Mouse (Mus musculus) liver, embryonic 13.5 days (tissue): ENCODE results near the gene Glud1. TPM values are rescaled to one million over a fixed set of nuclear protein-coding genes. Genes with fewer than 3 reads are reported as not detected.
"Not testable (repeated sequence)": the region's sequence is repeated elsewhere in the genome, so short reads cannot be mapped to it uniquely, and the experiment has no call there.

Experiments
- ATAC-seq: fragments of 200-750 bp; cut with Nextera tagmentation; 2 replicates; pipeline ENCODE4 v1.8.0; 2017; ENCODE audit warnings: low read depth, mild to moderate bottlenecking, moderate number of reproducible peaks, moderate library complexity
- DNase-seq: peaks from one replicate; pipeline ENCODE4 v3.0.0; 2022
- H3K27ac ChIP-seq: fragments of 300-500 bp; sonication (generic); 2 replicates; pipeline ENCODE4 v1.5.1; 2015; ENCODE audit warnings: moderate library complexity, mild to moderate bottlenecking, inconsistent platforms
- H3K27me3 ChIP-seq: fragments of 300-500 bp; sonication (generic); 2 replicates; pipeline ENCODE4 v1.6.1; 2015; ENCODE audit warnings: mild to moderate bottlenecking, inconsistent platforms
- H3K36me3 ChIP-seq: fragments of 300-500 bp; sonication (generic); 2 replicates; pipeline ENCODE4 v1.6.1; 2015; ENCODE audit warnings: mild to moderate bottlenecking, inconsistent platforms
- H3K4me1 ChIP-seq: fragments of 300-500 bp; sonication (generic); replicated peaks from 2 replicates; pipeline ENCODE4 v1.6.1; 2015; ENCODE audit warnings: inconsistent platforms
- H3K4me2 ChIP-seq: fragments of 300-500 bp; sonication (generic); 2 replicates; pipeline ENCODE4 v1.6.1; 2015; ENCODE audit warnings: inconsistent platforms, mild to moderate bottlenecking, moderate library complexity
- H3K4me3 ChIP-seq: fragments of 300-500 bp; sonication (generic); replicated peaks from 2 replicates; pipeline ENCODE4 v1.5.1; 2015; ENCODE audit warnings: mild to moderate bottlenecking, inconsistent platforms
- H3K9ac ChIP-seq: fragments of 300-500 bp; sonication (generic); 2 replicates; pipeline ENCODE4 v1.6.1; 2015; ENCODE audit warnings: mild to moderate bottlenecking, inconsistent platforms
- H3K9me3 ChIP-seq: fragments of 300-500 bp; sonication (generic); replicated peaks from 2 replicates; pipeline ENCODE4 v1.6.1; 2016; ENCODE audit warnings: inconsistent platforms
- WGBS: fragments of 180-500 bp; shearing (Covaris S2); methylation state at CpG from one replicate; pipeline ENCODE4 v1.1.7; 2015; ENCODE audit not compliant: insufficient replicate concordance; 5-methylcytosine and 5-hydroxymethylcytosine counted together
- polyA plus RNA-seq: library from polyadenylated mRNA; unstranded; fragments of >200 nt; fragmentation: Nextera tagmentation; extraction: Ambion mirVana; gene quantifications from 2 replicates; pipeline ENCODE4 v1.2.1, GENCODE M21; 2015

The Glud1 gene
- polyA plus RNA-seq, 1 experiment from 2014 or later: 127 TPM

GRCm38 (mm10) chr14:34353326-34353725 is 42.8 kb downstream of the Glud1 start:
- Histone ChIP-seq H3K9me3 (no peaks in the 10 kb centered on the region), H3K27ac (no peak overlapping the region), H3K36me3 (no peaks in the 10 kb centered on the region), H3K4me3 (no peak overlapping the region), H3K4me1 (peaks cover 20% of the 10 kb centered on the region), H3K9ac (no peak overlapping the region), H3K4me2 (no peak overlapping the region), H3K27me3 (no peaks in the 10 kb centered on the region)
- 75% methylated on average over 3 of the region's 3 CpGs for WGBS
- no peak for DNase-seq
- ATAC-seq: no peak

GRCm38 (mm10) chr14:34354456-34354855 is 43.9 kb downstream of the Glud1 start:
- Histone ChIP-seq H3K9ac (no peak overlapping the region), H3K27me3 (no peaks in the 10 kb centered on the region), H3K36me3 (no peaks in the 10 kb centered on the region), H3K4me3 (no peak overlapping the region), H3K4me1 (peaks cover 20% of the 10 kb centered on the region), H3K27ac (no peak overlapping the region), H3K9me3 (no peaks in the 10 kb centered on the region), H3K4me2 (no peak overlapping the region)
- WGBS: 58% methylated on average over 4 of the region's 4 CpGs
- DNase-seq (no peak), ATAC-seq (no peak)

- Histone ChIP-seq H3K27ac (no peak within 1 kb of the TSS), H3K9ac (no peak within 1 kb of the TSS), H3K27me3 (no peaks in the 10 kb centered on the region), H3K4me2 (no peak within 1 kb of the TSS), H3K4me1 (peaks cover 20% of the 10 kb centered on the region), H3K36me3 (no peaks in the 10 kb centered on the region), H3K9me3 (no peaks in the 10 kb centered on the region), H3K4me3 (no peak within 1 kb of the TSS)
- ATAC-seq: peak; percentile 37; the same call in 1 of the 2 replicates
- WGBS: 54% methylated on average over 6 of the region's 6 CpGs
- DNase-seq: no peak
Observed at GRCm38 (mm10) chr14:34355301-34355700, 44.8 kb downstream of the Glud1 start, which contains the start of gene Fam25c. Fam25c (minus strand) TSS chr14:34355433.

GRCm38 (mm10) chr14:34357671-34358455 is 47.3 kb downstream of the Glud1 start:
- Histone ChIP-seq H3K4me1 (peaks cover 32% of the 10 kb centered on the region), H3K9ac (no peak overlapping the region), H3K9me3 (no peaks in the 10 kb centered on the region), H3K4me3 (no peak overlapping the region), H3K4me2 (no peak overlapping the region), H3K27ac (no peak overlapping the region), H3K27me3 (no peaks in the 10 kb centered on the region), H3K36me3 (no peaks in the 10 kb centered on the region)
- DNase-seq: no peak
- peak; percentile 56 for ATAC-seq
- 56% methylated on average over 7 of the region's 7 CpGs for WGBS

GRCm38 (mm10) chr14:34359676-34360244 is 49.2 kb downstream of the Glud1 start:
- WGBS: 44% methylated on average over 5 of the region's 5 CpGs
- no peak overlapping the region for H3K4me3 ChIP-seq
- no peak overlapping the region for H3K4me2 ChIP-seq
- no peak overlapping the region for H3K27ac ChIP-seq
- peaks cover 44% of the 10 kb centered on the region for H3K4me1 ChIP-seq
- no peaks in the 10 kb centered on the region for H3K9me3 ChIP-seq
- no peak overlapping the region for H3K9ac ChIP-seq
- DNase-seq (no peak), ATAC-seq (no peak)
- H3K36me3 ChIP-seq: no peaks in the 10 kb centered on the region
- H3K27me3 ChIP-seq: no peaks in the 10 kb centered on the region

GRCm38 (mm10) chr14:34360251-34360650 is 49.7 kb downstream of the Glud1 start:
- Histone ChIP-seq H3K9ac (no peak overlapping the region), H3K27me3 (no peaks in the 10 kb centered on the region), H3K9me3 (no peaks in the 10 kb centered on the region), H3K4me1 (peaks cover 39% of the 10 kb centered on the region), H3K27ac (no peak overlapping the region), H3K4me3 (no peak overlapping the region), H3K36me3 (no peaks in the 10 kb centered on the region), H3K4me2 (no peak overlapping the region)
- no peak for ATAC-seq
- WGBS: 43% methylated on average over 6 of the region's 6 CpGs
- no peak for DNase-seq

GRCm38 (mm10) chr14:34362135-34362534 is 51.6 kb downstream of the Glud1 start:
- Histone ChIP-seq H3K4me2 (no peak overlapping the region), H3K4me1 (peaks cover 33% of the 10 kb centered on the region), H3K4me3 (no peak overlapping the region), H3K36me3 (no peaks in the 10 kb centered on the region), H3K27ac (no peak overlapping the region), H3K27me3 (no peaks in the 10 kb centered on the region), H3K9me3 (no peaks in the 10 kb centered on the region), H3K9ac (no peak overlapping the region)
- 15% methylated on average over 4 of the region's 4 CpGs for WGBS
- no peak for DNase-seq
- no peak for ATAC-seq

GRCm38 (mm10) chr14:34362726-34363445 is 52.4 kb downstream of the Glud1 start:
- H3K9ac ChIP-seq: no peak overlapping the region
- DNase-seq (peak; percentile 27), ATAC-seq (no peak)
- H3K27me3 ChIP-seq: no peaks in the 10 kb centered on the region
- WGBS: 27% methylated on average over 18 of the region's 18 CpGs
- peak overlapping the region; percentile 64 for H3K4me2 ChIP-seq
- no peaks in the 10 kb centered on the region for H3K9me3 ChIP-seq
- peaks cover 26% of the 10 kb centered on the region for H3K4me1 ChIP-seq
- no peaks in the 10 kb centered on the region for H3K36me3 ChIP-seq
- H3K4me3 ChIP-seq: peak overlapping the region; percentile 33
- no peak overlapping the region for H3K27ac ChIP-seq

- Histone ChIP-seq H3K27me3 (no peaks in the 10 kb centered on the region), H3K9ac (0 out of 2 replicates have a peak overlapping the region, but pooled peaks have one; percentile 34), H3K9me3 (no peaks in the 10 kb centered on the region), H3K27ac (no peak overlapping the region), H3K4me1 (peaks cover 24% of the 10 kb centered on the region), H3K36me3 (no peaks in the 10 kb centered on the region), H3K4me3 (peak overlapping the region; percentile 33), H3K4me2 (peak overlapping the region; percentile 64)
- peak; percentile 31 for DNase-seq
- 9% methylated on average over 32 of the region's 32 CpGs for WGBS
- peak; percentile 62 for ATAC-seq
Observed at GRCm38 (mm10) chr14:34363490-34364253, 53.1 kb downstream of the Glud1 start.

- Histone ChIP-seq H3K4me2 (peak overlapping the region; percentile 64), H3K4me1 (peaks cover 24% of the 10 kb centered on the region)
- DNase-seq, H3K27ac ChIP-seq, H3K27me3 ChIP-seq, H3K36me3 ChIP-seq, ATAC-seq, H3K9me3 ChIP-seq, H3K9ac ChIP-seq, H3K4me3 ChIP-seq: not testable (repeated sequence)
- 73% methylated on average over 15 of the region's 15 CpGs for WGBS
Observed at GRCm38 (mm10) chr14:34364254-34365146, 54.0 kb downstream of the Glud1 start.
